Comparison of ENCODE assay signal across 9 mouse cellular contexts in genomic region chr7:65066211-65066610, GRCm38 (mm10).
"Had no signal": no experiment of that assay in that cellular context is flagged by ENCODE, and none has a peak within 500 bp of the region (broad histone marks: within the 10 kb centered on the region; RNA-seq: fewer than 3 reads in every experiment).

No protein-coding gene starts in this region.

- H3K9me3 ChIP-seq: midbrain, embryonic 12.5 days had no signal

- H3K9ac ChIP-seq: limb, embryonic 13.5 days; liver, embryonic 14.5 days; midbrain, embryonic 12.5 days had no signal

- H3K27me3 ChIP-seq: limb, embryonic 13.5 days; midbrain, embryonic 12.5 days had no signal

- DNase-seq: kidney, postnatal 14 days; layer of hippocampus, postnatal 36 days; left cerebral cortex, postnatal 4 days; lung, adult 18-20 months; right cerebral cortex, postnatal 14 days; thymus, postnatal 36 days had no signal

- H3K4me2 ChIP-seq: limb, embryonic 13.5 days; midbrain, embryonic 12.5 days had no signal

- H3K4me3 ChIP-seq: limb, embryonic 13.5 days; midbrain, embryonic 12.5 days had no signal

- H3K27ac ChIP-seq: limb, embryonic 13.5 days; liver, embryonic 14.5 days; midbrain, embryonic 12.5 days had no signal

- H3K36me3 ChIP-seq: limb, embryonic 13.5 days; midbrain, embryonic 12.5 days had no signal
